Mouse (Mus musculus) ES-Bruce4 (cell line): Measurements from ENCODE around the gene Rnf130.

Source experiments
- CTCF ChIP-seq: IDR thresholded peaks from one replicate; pipeline ENCODE4 v1.8.1; 2011; ENCODE audit warnings: low read depth, low read length
- POLR2A ChIP-seq: IDR thresholded peaks from one replicate; pipeline ENCODE4 v1.8.1; 2011; ENCODE audit warnings: low read length; ENCODE audit not compliant: insufficient read depth

DNA sequence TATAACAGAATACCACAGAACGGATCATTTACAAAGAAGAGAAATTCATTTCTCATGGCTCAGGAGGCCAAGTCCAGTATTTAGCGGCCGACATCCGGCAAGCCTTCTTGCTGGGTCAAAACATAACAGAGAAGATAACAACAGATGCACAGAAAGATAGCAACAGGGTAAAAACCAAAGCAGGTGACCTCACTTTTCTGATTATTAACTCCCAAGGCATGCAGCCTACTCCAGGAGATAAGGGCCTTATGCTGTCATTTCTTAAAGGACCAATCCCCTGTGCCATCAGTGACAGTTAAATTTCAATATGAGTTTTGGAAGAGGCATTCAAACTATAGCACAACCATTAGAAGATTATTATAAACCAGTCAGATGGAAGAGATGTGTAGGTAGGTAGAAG lies 22.3 kb upstream of the Rnf130 start:
- no peak for TF ChIP-seq CTCF
- TF ChIP-seq POLR2A, result no peak
